Mouse (Mus musculus) heart, adult 11 months (tissue): Measurements from ENCODE around the gene Cisd3.
"Not testable (repeated sequence)": the region's sequence is repeated elsewhere in the genome, so short reads cannot be mapped to it uniquely, and the experiment has no call there.

Experiments
- DNase-seq: peaks from one replicate; pipeline ENCODE4 v3.0.0; 2022

Cisd3 gene

DNA sequence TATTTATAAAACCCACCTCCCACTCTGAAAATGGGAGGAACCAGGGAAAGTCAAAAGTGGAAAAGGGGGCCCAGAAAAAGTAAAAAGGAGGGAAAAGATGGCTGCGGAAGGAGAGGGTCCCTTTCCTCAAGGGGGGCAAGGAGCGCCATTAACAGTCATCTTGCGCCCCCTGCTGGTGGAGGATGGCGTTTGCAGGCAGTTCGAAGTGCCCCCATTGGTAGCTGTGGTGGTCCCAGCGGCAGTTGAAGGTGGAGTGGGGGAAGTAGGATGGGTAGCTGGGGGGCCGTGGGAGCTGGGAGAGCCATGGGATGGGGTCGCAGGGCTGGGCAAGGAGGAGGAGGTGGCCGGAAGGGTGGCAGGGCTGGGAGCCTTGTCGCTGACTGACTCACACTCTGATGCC lies 4.2 kb downstream of the Cisd3 start:
- peak; percentile 96 for DNase-seq

GRCm38 (mm10) chr11:97694435-97694834 lies 8.8 kb downstream of the Cisd3 start:
- peak; percentile 91 for DNase-seq

DNA sequence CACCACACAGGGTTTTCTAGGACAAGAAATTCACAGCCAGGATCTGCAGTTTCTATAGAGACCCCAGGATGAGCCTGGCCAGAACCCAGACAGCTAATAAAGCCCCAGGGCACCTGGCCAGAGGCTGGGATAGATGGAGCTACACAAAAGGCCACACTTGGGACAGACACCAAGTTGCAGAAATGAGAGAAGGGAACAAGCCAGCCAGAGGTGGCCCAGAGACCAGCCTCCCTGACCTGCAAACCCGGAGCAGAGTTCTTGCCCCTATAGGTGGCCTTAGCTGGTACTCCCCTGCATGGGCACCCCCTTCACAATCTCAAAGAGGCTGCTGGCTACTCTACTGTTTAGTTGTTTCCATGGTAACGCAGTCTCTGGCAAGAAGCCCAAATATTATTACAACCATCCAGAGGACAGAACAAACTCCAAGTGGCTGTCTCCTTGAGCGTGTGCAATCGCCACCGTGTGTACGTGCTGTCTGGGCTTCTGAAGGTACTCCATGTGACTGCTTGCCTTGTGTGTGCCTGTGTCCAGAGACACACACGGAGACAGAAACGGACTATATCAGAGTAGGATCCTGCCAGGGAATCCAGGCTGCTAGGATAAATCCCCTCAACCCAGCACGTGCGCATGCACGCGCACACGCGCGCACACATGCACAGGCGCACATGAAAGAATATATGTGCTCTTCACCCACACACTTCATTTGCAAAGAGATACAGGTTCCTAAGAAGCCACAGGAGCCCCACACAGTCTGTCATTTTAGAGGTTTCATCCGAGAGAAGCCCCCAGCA lies 9.5 kb downstream of the Cisd3 start:
- peak; percentile 92 for DNase-seq

GRCm38 (mm10) chr11:97695712-97696401 lies 10.2 kb downstream of the Cisd3 start:
- peak; percentile 87 for DNase-seq

DNA sequence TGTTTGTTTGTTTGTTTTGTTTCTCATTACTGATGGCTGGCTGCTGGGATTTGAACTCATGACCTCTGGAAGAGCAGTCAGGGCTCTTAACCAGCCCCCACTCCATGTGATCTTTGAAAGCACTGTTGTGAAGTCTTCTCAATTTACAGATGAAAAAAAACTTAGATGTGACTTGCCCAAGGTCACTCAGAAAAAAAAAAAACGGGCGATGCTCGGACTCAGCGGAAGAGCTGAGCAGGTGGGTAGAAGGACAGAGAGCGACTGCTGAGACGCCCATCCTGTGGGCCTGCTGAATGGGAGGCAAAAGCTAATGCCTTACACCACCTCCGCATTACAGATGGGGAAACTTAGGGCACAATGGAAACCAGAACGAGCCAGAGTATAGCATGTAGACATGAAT lies 11.0 kb downstream of the Cisd3 start:
- DNase-seq = no peak

- DNase-seq = peak; percentile 94
Observed at GRCm38 (mm10) chr11:97697199-97697890, 11.7 kb downstream of the Cisd3 start.

DNA sequence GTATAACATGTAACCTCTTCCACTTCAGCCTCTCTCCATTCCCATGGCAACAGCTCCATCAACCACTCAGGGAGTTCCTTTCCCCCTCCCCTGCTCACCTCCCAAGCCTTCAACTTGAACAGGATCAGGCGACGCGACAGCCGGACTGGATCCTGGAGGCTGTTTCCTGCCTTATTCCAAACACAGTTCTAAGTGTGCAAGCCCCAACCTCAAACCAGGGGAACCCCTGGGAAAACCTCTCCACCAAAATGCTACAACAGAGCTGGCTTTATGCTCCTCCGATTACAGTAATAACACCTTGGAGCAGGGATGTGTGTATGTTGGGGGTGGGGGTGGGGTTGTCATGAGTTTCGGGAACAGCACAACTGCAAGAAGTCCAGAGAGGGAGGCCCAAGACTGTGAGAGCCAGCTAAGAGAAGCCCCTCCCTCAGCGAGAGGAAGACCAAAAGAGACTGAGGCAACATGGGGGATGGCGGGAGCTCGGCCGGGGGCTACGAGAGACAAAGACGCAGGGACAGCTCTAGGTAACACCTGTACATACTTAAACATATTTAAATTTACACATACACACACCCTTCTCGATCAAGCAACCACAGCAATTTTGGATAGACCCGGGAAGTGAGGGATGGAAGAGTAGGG lies 12.4 kb downstream of the Cisd3 start:
- peak; percentile 91 for DNase-seq

DNA sequence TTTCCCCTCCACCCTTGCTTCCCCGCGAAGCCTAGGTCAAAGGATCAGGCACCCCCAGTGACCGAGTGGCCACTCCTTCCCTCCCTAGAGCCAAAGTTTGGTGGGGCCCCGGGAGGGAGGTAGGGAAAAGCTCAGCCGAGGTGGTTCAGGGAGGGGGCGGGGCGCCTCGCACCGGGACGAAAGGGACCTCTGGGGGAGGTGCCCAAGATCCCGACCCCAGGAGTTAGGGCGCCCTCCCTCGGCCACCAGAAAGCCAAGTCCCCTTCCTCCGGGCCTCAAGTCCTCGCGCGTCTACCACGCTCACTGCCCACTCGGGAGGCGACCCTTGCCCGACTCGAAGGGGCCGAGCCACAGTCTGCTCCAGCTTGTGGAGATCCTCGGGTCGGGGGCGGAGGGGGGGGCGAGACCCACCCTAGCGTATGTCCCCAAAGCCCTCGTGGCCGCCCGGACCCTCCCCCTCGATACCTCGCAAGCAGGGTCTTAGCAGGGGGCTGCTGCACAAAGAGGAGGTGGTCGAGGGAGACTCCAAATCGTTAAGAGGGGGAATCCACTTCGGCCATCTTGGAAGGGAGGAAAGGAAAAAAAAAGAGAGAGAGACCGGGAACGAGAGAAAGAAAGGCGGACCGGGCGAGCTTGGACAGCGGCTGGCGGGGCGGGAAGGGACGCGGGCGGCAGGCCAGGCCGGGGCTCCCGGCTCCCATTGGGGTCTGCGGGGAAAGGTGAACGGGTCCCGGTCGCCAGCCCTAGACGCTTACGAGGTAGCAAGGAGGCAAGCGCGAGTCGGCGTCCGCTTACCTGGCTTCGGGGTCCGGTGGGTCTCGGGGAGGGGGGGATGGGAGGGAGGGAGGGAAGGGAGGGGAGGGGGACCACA lies 13.3 kb downstream of the Cisd3 start:
- peak; percentile 98 for DNase-seq

DNA sequence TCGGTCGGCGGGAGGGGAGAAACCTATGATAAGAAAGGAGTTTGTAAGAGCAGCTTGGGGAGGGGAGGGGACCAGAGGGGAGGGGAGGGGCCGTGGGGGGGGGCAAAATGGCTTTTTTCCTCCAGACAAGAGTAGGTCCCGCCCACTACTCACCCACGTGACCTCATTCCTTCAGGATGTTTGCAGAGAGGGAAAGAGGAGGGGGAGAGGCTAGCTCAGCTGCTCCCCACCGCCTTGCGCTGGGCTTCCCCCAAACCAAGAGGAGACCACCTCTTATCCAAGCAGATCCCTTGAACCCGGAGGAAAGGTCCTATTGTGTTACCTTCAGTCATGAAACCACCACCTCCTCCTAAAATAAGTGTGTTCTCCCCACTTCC lies 14.0 kb downstream of the Cisd3 start:
- DNase-seq = peak; percentile 99

DNA sequence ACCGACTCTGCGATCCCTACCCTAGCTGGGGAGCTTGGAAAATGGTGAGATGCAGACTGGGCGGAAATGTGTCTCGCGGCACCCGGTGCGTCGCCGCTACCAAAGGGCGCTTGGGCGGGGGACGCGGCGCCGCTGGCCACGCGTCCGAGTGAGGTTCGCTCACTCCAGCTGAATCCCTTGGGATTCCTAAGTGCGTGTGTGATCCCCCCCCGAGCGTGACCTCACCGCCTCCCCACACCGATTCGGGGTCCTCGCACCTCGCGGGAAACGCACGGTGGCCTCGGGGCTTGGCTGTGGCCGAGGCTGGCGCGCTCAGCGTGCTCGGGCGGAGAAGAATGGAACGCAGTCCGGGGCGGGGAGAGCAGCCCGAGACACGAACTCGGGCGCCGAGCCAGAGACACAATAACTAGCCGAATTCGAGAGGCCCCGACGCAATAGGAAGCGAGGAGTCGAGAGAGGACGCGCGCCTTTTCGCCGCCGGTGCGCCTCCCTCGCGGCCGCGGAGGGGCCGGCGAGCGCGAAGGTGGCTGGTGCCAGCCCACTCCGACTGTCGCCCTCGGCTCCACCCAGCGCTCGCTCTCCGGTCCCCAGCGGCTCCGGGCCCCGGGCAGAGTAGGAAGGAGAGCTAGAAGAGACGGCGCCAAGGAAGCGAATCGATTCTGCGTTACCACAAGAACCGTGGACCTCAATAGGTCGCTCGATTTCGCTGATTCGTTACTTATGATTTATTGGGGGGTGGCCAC lies 14.5 kb downstream of the Cisd3 start, which contains the start of gene Pcgf2:
Gene Pcgf2 (minus strand): TSS at position 495 of the 743 bp plus-strand sequence.
- peak; percentile 98 for DNase-seq

- peak; percentile 96 for DNase-seq
Observed at GRCm38 (mm10) chr11:97700746-97701580, 15.3 kb downstream of the Cisd3 start.

DNA sequence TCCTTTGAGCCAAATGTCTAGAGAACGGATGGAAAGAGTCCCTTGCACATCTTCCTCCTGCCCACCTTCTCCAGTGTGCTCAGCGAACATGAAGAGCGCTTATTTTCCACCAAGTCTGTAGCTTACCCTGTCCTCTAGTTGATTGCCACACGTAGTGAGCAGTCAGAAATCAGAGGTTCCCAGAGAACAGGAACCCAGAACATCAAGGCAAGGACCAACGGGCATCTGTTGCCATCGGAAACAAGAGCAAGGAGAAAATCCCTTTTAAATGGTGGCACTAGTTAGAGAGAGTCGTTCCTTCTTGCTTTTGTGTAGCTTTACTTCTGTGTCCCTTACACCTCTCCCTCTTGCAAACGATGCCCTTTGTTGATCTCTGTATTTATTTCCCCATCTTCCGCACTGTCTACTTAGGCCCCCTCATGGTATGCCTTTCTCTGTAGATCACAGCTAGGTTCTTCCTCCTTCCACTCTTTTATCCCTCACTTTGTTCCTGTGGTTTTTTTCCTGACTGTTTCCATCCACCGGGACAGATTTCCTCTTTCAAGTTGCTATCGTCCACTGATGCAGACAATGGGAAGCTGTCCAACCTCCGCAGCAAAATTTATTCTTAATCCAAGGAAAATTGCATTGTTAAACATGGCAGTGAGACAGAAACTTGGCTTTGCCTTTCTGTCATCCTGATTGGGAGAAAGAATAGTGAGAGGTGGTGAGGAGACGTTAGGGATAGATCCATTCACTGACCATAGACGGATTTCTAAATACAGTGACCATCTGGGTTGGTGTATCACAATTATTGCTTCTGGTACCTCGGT lies 16.2 kb downstream of the Cisd3 start:
- DNase-seq = peak; percentile 89

DNA sequence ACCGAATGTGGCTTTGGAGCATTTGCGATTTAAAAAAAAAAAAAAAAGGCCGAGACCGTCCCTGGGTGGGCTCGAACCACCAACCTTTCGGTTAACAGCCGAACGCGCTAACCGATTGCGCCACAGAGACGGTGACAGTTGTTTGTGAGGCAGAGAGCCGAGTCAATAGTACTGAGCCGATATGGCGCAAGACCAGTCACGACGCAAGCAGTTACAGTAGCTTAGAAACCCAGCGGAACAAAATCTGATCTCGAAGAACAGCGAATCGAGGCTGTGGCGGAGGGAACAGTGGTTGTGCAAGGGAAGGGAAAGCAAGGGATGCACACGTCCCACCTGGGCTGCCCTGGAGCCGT lies 16.7 kb downstream of the Cisd3 start:
- peak; percentile 98 for DNase-seq

GRCm38 (mm10) chr11:97703039-97703826 lies 17.6 kb downstream of the Cisd3 start, which contains the start of gene Psmb3:
Gene Psmb3 (plus strand): TSS chr11:97703399.
- peak; percentile 100 for DNase-seq

DNA sequence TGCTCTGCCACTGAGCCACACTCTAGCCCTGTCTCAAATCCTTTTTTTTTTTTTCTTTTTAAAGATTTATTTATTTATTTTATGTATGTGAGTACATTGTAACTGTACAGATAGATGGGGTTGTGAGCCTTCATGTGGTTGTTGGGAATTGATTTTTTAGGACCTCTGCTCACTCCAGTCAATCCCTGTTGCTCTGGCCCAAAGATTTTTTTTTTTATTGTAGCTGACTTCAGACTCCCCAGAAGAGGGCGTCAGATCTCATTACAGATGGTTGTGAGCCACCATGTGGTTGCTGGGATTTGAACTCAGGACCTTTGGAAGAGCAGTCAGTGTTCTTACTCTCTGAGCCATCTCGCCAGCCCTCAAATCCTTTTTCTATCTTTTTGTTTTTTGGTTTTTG lies 24.4 kb downstream of the Cisd3 start:
- DNase-seq = not testable (repeated sequence)

GRCm38 (mm10) chr11:97711200-97711900 lies 25.7 kb downstream of the Cisd3 start:
- DNase-seq = no peak

DNA sequence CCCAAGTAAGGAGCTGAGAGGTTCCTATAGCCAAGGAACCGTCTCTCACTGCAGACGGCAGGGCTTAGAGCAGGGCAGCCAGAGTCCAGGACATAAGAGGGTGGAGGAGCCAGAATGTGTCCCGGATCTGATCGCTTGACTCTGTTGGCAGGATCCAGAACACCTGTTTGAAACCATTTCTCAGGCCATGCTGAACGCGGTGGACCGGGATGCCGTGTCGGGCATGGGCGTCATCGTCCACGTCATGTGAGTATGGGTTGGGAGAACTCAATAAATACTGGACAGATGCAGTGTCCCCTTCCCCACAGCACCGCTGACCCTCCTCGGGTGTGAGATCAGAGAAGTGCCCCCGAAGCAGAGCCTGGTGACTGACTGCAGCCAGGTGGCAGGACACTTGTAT lies 26.7 kb downstream of the Cisd3 start:
- DNase-seq = peak; percentile 88

DNA sequence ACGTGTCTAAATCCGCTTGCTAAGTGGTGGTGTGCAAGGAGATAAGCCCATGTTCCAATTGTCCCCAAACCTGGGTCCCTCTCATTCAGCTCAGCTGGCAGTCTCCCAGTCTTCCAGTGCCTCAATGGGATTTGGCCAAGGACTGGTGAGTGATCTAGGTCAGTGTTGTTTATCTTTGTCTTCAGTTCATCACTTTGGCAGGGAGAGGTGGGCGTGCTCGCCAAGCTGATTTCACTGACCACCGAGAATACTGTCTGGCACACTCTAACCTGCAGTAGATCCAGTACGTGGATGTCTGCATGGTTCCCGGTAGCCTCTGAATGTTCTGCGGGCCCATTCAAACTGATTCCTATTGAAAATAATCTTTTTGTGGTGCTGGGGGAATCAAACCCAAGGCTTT lies 28.3 kb downstream of the Cisd3 start:
- DNase-seq = peak; percentile 94
